Mouse (Mus musculus) embryonic facial prominence, embryonic 14.5 days (tissue): ENCODE measurements around the gene Ndfip2. TPM values are rescaled to one million over a fixed set of nuclear protein-coding genes. Genes with fewer than 3 reads are reported as not detected.

Experiments
- ATAC-seq: fragments of 200-750 bp; cut with Nextera tagmentation; 2 replicates; pipeline ENCODE4 v1.8.0; 2017; ENCODE audit warnings: low read depth, moderate number of reproducible peaks, moderate TSS enrichment
- DNase-seq: peaks from one replicate; pipeline ENCODE4 v3.0.0-alpha.2; 2015; ENCODE audit warnings: low spot score
- H3K27ac ChIP-seq: fragments of 300-500 bp; sonication (generic); replicated peaks from 2 replicates; pipeline ENCODE4 v1.5.1; 2014; ENCODE audit warnings: low read depth, mild to moderate bottlenecking, low read length, moderate library complexity
- H3K27me3 ChIP-seq: fragments of 300-500 bp; sonication (generic); replicated peaks from 2 replicates; pipeline ENCODE4 v1.6.1; 2014; ENCODE audit warnings: low read length; ENCODE audit not compliant: control insufficient read depth, insufficient read depth
- H3K36me3 ChIP-seq: fragments of 300-500 bp; sonication (generic); 2 replicates; pipeline ENCODE4 v1.6.1; 2014; ENCODE audit warnings: low read length, mixed read lengths; ENCODE audit not compliant: control insufficient read depth, insufficient read depth
- H3K4me1 ChIP-seq: fragments of 300-500 bp; sonication (generic); 2 replicates; pipeline ENCODE4 v1.6.1; 2014; ENCODE audit warnings: antibody characterized with exemption, low read length; ENCODE audit not compliant: control insufficient read depth, insufficient read depth
- H3K4me2 ChIP-seq: fragments of 300-500 bp; sonication (generic); 2 replicates; pipeline ENCODE4 v1.6.1; 2014; ENCODE audit warnings: low read depth, mild to moderate bottlenecking, low read length, moderate library complexity, mixed read lengths
- H3K4me3 ChIP-seq: fragments of 300-500 bp; sonication (generic); 2 replicates; pipeline ENCODE4 v1.5.1; 2014; ENCODE audit warnings: low read depth, mild to moderate bottlenecking, low read length
- H3K9ac ChIP-seq: fragments of 300-500 bp; sonication (generic); 2 replicates; pipeline ENCODE4 v1.6.1; 2014; ENCODE audit warnings: low read depth, mild to moderate bottlenecking, low read length, moderate library complexity, mixed read lengths
- H3K9me3 ChIP-seq: fragments of 300-500 bp; sonication (generic); 2 replicates; pipeline ENCODE4 v1.6.1; 2016; ENCODE audit warnings: low read length; ENCODE audit not compliant: control insufficient read depth
- WGBS: fragments of 180-500 bp; shearing (Covaris S2); extraction: QIAGEN DNeasy Blood & Tissue Kit; methylation state at CpG from one replicate; pipeline ENCODE4 v1.1.7; 2014; 5-methylcytosine and 5-hydroxymethylcytosine counted together
- polyA plus RNA-seq: library from polyadenylated mRNA; unstranded; fragments of >200 nt; fragmentation: Nextera tagmentation; extraction: Ambion mirVana; gene quantifications from 2 replicates; pipeline ENCODE4 v1.2.1, GENCODE M21; 2014

Ndfip2 gene
- polyA plus RNA-seq, 1 experiment from 2014 or later = 60.9 TPM

- Histone ChIP-seq H3K4me3 (no peak overlapping the region), H3K27me3 (no peaks in the 10 kb centered on the region), H3K4me2 (no peak overlapping the region), H3K9ac (no peak overlapping the region), H3K4me1 (no peaks in the 10 kb centered on the region), H3K36me3 (no peaks in the 10 kb centered on the region), H3K9me3 (no peaks in the 10 kb centered on the region), H3K27ac (no peak overlapping the region)
- DNase-seq (no peak), ATAC-seq (no peak)
- WGBS = 74% methylated on average over 6 of the region's 6 CpGs
These were observed 13.7 kb downstream of the Ndfip2 start for GRCm38 (mm10) chr14:105272030-105272429.

DNA sequence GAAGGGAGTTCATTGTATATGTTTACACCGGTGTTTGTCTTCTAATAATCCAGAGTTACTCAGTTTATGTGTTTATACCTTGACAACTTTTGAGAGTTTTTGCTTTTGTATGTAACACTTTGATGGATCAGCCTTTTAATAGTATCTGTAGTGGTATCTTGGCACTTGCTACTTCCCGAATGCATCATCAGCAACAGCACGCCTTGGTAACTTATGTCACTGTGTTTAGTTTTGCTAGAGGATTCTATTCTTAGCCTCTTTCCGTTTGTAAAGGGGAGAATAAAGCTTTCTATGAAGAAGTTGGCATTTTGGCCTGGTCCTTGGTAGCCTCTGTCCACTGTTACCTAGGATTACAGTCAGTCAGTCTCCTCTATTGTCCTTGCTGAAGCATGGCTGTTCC lies 14.2 kb downstream of the Ndfip2 start:
- Histone ChIP-seq H3K4me2 (no peak overlapping the region), H3K27ac (no peak overlapping the region), H3K9me3 (no peaks in the 10 kb centered on the region), H3K4me3 (no peak overlapping the region), H3K4me1 (no peaks in the 10 kb centered on the region), H3K27me3 (no peaks in the 10 kb centered on the region), H3K36me3 (no peaks in the 10 kb centered on the region), H3K9ac (no peak overlapping the region)
- no peak for ATAC-seq
- WGBS = 92% methylated on average over 4 of the region's 4 CpGs
- no peak for DNase-seq

DNA sequence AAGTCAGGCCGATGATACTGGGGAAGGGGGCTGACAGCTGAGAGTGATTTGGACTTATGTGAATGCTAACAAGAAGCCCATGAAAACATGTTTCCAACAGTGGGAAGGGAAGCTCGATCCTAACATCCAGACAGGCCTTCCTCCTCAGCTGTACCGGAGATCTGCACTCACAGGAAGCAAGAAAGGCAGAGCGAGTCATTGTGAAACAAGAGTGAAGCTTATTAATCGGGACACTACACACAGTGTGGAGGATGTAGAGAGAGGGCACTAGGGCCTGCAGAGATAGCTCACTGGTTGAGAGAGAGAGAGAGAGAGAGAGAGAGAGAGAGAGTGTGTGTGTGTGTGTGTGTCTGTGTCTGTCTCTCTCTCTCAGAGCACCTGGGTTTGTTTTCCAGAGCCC lies 16.8 kb downstream of the Ndfip2 start:
- Histone ChIP-seq H3K27me3 (no peaks in the 10 kb centered on the region), H3K9me3 (no peaks in the 10 kb centered on the region), H3K27ac (no peak overlapping the region), H3K4me2 (no peak overlapping the region), H3K4me3 (no peak overlapping the region), H3K36me3 (no peaks in the 10 kb centered on the region), H3K4me1 (no peaks in the 10 kb centered on the region), H3K9ac (no peak overlapping the region)
- 52% methylated on average over 5 of the region's 5 CpGs for WGBS
- no peak for DNase-seq
- no peak for ATAC-seq

- Histone ChIP-seq H3K27me3 (no peaks in the 10 kb centered on the region), H3K9ac (no peak overlapping the region), H3K27ac (no peak overlapping the region), H3K36me3 (no peaks in the 10 kb centered on the region), H3K4me2 (no peak overlapping the region), H3K4me1 (no peaks in the 10 kb centered on the region), H3K9me3 (no peaks in the 10 kb centered on the region), H3K4me3 (no peak overlapping the region)
- 43% methylated on average over 5 of the region's 5 CpGs for WGBS
- DNase-seq (no peak), ATAC-seq (no peak)
These were observed 18.9 kb downstream of the Ndfip2 start for GRCm38 (mm10) chr14:105277277-105277676.

DNA sequence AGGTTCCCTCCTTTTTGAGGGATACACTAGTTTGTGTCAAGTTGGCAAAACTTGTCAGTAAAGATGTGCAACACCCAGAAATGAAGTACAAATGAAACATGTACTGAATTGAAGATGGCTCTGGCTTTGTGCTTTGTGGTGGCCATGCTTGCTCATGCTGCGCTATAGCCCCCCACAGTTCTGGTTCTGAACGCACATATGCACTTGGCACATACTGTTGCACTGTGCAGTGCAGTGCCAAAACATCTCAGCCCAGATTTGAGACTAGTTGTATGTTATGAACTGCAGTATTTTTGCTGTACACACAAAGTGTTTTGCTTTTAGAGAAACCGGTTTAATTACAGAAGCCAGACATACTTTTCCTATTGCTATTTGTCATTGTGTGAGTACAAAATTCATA lies 25.7 kb downstream of the Ndfip2 start:
- no peak for DNase-seq
- Histone ChIP-seq H3K9ac (no peak overlapping the region), H3K27me3 (no peaks in the 10 kb centered on the region), H3K36me3 (peaks cover 7% of the 10 kb centered on the region; the same call in 1 of the 2 replicates), H3K4me1 (no peaks in the 10 kb centered on the region), H3K27ac (no peak overlapping the region), H3K4me2 (no peak overlapping the region), H3K9me3 (no peaks in the 10 kb centered on the region), H3K4me3 (no peak overlapping the region)
- 86% methylated on average over 3 of the region's 3 CpGs for WGBS
- no peak for ATAC-seq

DNA sequence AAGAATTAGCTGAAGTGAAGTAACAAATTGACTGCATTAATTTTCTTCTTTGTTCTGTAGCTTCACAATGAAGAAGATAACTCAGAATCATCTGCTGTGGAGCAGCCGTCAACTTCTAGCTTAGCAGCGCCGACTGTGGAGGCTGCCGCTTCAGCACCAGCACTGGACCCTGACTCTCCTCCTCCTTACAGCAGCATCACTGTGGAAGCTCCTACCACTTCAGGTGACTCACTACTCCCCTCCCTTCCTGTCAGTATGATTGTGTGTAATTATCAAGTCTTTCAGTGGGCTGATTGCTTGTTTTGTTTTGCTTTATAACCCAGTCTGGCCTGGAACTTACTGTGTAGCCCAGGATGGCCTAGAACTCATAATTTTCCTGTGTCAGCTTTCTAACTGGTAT lies 29.2 kb downstream of the Ndfip2 start:
- H3K36me3 ChIP-seq = peaks cover 18% of the 10 kb centered on the region
- H3K9ac ChIP-seq = no peak overlapping the region
- H3K27ac ChIP-seq = no peak overlapping the region
- no peak overlapping the region for H3K4me2 ChIP-seq
- H3K27me3 ChIP-seq = no peaks in the 10 kb centered on the region
- H3K4me1 ChIP-seq = no peaks in the 10 kb centered on the region
- WGBS = 96% methylated on average over 4 of the region's 4 CpGs
- no peaks in the 10 kb centered on the region for H3K9me3 ChIP-seq
- DNase-seq (no peak), ATAC-seq (no peak)
- H3K4me3 ChIP-seq = no peak overlapping the region

- WGBS = 82% methylated on average over 2 of the region's 2 CpGs
- Histone ChIP-seq H3K9me3 (no peaks in the 10 kb centered on the region), H3K4me3 (no peak overlapping the region), H3K4me1 (no peaks in the 10 kb centered on the region), H3K4me2 (no peak overlapping the region), H3K27me3 (no peaks in the 10 kb centered on the region), H3K36me3 (peaks cover 21% of the 10 kb centered on the region), H3K27ac (no peak overlapping the region), H3K9ac (no peak overlapping the region)
- DNase-seq (no peak), ATAC-seq (no peak)
These were observed 29.6 kb downstream of the Ndfip2 start for GRCm38 (mm10) chr14:105287972-105288371.

- WGBS = 94% methylated on average over 4 of the region's 4 CpGs
- Histone ChIP-seq H3K4me2 (no peak overlapping the region), H3K4me3 (no peak overlapping the region), H3K36me3 (peaks cover 24% of the 10 kb centered on the region), H3K27ac (no peak overlapping the region), H3K9me3 (no peaks in the 10 kb centered on the region), H3K9ac (no peak overlapping the region), H3K4me1 (no peaks in the 10 kb centered on the region), H3K27me3 (no peaks in the 10 kb centered on the region)
- DNase-seq = no peak
- ATAC-seq = no peak
These were observed 30.2 kb downstream of the Ndfip2 start for GRCm38 (mm10) chr14:105288529-105288928.

- Histone ChIP-seq H3K9ac (no peak overlapping the region), H3K36me3 (peaks cover 32% of the 10 kb centered on the region), H3K27me3 (no peaks in the 10 kb centered on the region), H3K4me1 (no peaks in the 10 kb centered on the region), H3K27ac (no peak overlapping the region), H3K9me3 (no peaks in the 10 kb centered on the region), H3K4me3 (no peak overlapping the region), H3K4me2 (no peak overlapping the region)
- ATAC-seq = no peak
- DNase-seq = no peak
- 93% methylated on average over 9 of the region's 9 CpGs for WGBS
These were observed 33.8 kb downstream of the Ndfip2 start for GRCm38 (mm10) chr14:105292139-105292538.
